ENCODE assay signal across 8 mouse cellular contexts in the genomic region with DNA sequence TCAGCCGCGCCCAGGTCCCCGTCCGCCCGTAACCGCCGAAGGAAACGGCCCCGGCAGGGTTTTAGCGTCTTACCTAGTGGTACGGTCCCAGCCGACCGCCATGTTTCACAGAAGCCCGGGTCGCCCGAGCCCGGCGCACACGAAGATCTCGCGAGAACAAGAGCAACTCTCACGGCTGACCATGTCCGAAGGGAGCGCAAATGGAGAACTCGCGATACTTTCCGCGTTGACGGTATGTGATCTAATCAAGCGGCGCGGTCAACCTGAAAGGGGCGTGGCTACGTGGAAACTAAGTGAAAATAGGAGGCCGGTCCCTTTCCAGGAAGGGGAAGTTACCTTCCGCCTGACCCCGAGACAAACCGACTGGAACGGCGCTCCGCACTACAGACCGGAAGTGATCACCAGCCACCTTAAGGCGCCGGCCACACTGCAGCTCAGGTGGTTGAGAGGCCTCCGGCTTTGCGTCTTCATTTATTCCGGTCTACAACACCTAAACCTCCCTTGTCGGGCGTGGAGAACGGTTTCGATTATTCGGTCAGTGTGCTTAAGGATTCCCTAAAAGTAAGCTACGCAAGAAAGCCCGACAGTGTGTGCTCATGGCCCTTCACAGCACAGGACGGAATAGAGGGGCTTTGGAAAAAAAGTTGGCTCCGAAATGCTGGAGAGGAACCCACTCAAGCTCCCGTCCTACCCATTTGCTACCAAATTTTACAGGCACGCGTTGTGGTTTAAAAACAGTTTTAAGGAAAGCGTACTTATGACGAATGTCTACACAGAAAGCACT. TPM values are rescaled to one million over a fixed set of nuclear protein-coding genes. Genes with fewer than 3 reads are reported as not detected.
DNase-seq lines count a peak whose midpoint lies in the region; ATAC-seq lines count a peak whose summit lies in the region.

Ergic2 (minus strand) TSS at position 478 of the 784 bp plus-strand sequence.

- peak; percentile 99 for ATAC-seq in forebrain, embryonic 14.5 days
- peak; percentile 98 for ATAC-seq in neural tube, embryonic 15.5 days (ENCODE audit: low FRiP score)

- DNase-seq in ES-CJ7 (ENCODE audit: low read depth, low spot score): peak; percentile 100
- peak; percentile 98 for DNase-seq in cerebellum, adult 11 months
- DNase-seq in forebrain, embryonic 14.5 days (ENCODE audit: low spot score): peak; percentile 100
- DNase-seq in heart, postnatal 14 days: peak; percentile 93 to 96
- peak; percentile 99 for DNase-seq in layer of hippocampus, adult 11-12 months (ENCODE audit: low spot score)
- peak; percentile 99 for DNase-seq in lung, adult 18-20 months
- DNase-seq in testis, postnatal 14 days (ENCODE audit: low spot score): peak; percentile 99

- H3K27me3 ChIP-seq in forebrain, embryonic 14.5 days (replicated peaks; ENCODE audit: control insufficient read depth, insufficient read depth, low read length): no peaks in the 10 kb centered on the region
- no peaks in the 10 kb centered on the region for H3K27me3 ChIP-seq in neural tube, embryonic 15.5 days (replicated peaks)

- no peaks in the 10 kb centered on the region for H3K36me3 ChIP-seq in forebrain, embryonic 14.5 days (ENCODE audit: control insufficient read depth, insufficient read depth, low read length)
- no peaks in the 10 kb centered on the region for H3K36me3 ChIP-seq in neural tube, embryonic 15.5 days

- WGBS in forebrain, embryonic 14.5 days: under 1% methylated on average over 61 of the region's 61 CpGs
- under 1% methylated on average over 61 of the region's 61 CpGs for WGBS in neural tube, embryonic 15.5 days

- H3K9ac ChIP-seq in forebrain, embryonic 14.5 days (ENCODE audit: low read length): peak within 1 kb of the TSS; percentile 96
- peak within 1 kb of the TSS; percentile 88 for H3K9ac ChIP-seq in neural tube, embryonic 15.5 days (replicated peaks)

- H3K4me2 ChIP-seq in forebrain, embryonic 14.5 days (ENCODE audit: low read length): peak within 1 kb of the TSS; percentile 76
- peak within 1 kb of the TSS; percentile 74 for H3K4me2 ChIP-seq in neural tube, embryonic 15.5 days

- H3K9me3 ChIP-seq in forebrain, embryonic 14.5 days (replicated peaks; ENCODE audit: control insufficient read depth, low read length): no peaks in the 10 kb centered on the region
- no peaks in the 10 kb centered on the region for H3K9me3 ChIP-seq in neural tube, embryonic 15.5 days (replicated peaks)

- H3K4me1 ChIP-seq in forebrain, embryonic 14.5 days (ENCODE audit: control insufficient read depth, insufficient read depth, low read length): peaks cover 10% of the 10 kb centered on the region
- peaks cover 32% of the 10 kb centered on the region for H3K4me1 ChIP-seq in neural tube, embryonic 15.5 days

- intact Hi-C loops in heart, postnatal 14 days (cut with DNase I): loop anchor here (5.0 to 10.0 kb wide), 2 partner anchors 703 to 1095 kb away; partner anchors contain the start of gene Resf1

- H3K27ac ChIP-seq in forebrain, embryonic 14.5 days (ENCODE audit: low read depth, low read length): peak within 1 kb of the TSS; percentile 81
- H3K27ac ChIP-seq in neural tube, embryonic 15.5 days (replicated peaks): peak within 1 kb of the TSS; percentile 90

- H3K4me3 ChIP-seq in forebrain, embryonic 14.5 days (ENCODE audit: low read depth, low read length): peak within 1 kb of the TSS; percentile 98
- H3K4me3 ChIP-seq in neural tube, embryonic 15.5 days (replicated peaks): peak within 1 kb of the TSS; percentile 75

RNA-seq across cellular contexts. Expression of gene Ergic2, which starts in this region (rescaled TPM):
- 201 and 206 TPM in 2 replicates for polyA plus RNA-seq in forebrain, embryonic 14.5 days (2014; fragmentation: Nextera tagmentation; extraction: Ambion mirVana)
- 10 to 100 TPM; 46.3 to 63.5 TPM for total RNA-seq in heart, postnatal 14 days (2021)
- 221 and 231 TPM in 2 replicates for polyA plus RNA-seq in neural tube, embryonic 15.5 days (2015; fragmentation: Nextera tagmentation; extraction: Ambion mirVana)

Comparison
In these comparisons a context has a peak if more than half of its experiments do, and no peak if none do; other contexts are left out.
1. Peak in every context shown above with its lines: DNase-seq, ATAC-seq, H3K4me3 ChIP-seq and H3K27ac ChIP-seq.